Mouse (Mus musculus): ENCODE measurements around the gene Olfr867. TPM values are rescaled to one million over a fixed set of nuclear protein-coding genes. Genes with fewer than 3 reads are reported as not detected.

Olfr867 gene
- not detected for total RNA-seq (2021)
- long read RNA-seq, experiment 1, result 0 reads
- long read RNA-seq, experiment 2, result 0 reads

DNA sequence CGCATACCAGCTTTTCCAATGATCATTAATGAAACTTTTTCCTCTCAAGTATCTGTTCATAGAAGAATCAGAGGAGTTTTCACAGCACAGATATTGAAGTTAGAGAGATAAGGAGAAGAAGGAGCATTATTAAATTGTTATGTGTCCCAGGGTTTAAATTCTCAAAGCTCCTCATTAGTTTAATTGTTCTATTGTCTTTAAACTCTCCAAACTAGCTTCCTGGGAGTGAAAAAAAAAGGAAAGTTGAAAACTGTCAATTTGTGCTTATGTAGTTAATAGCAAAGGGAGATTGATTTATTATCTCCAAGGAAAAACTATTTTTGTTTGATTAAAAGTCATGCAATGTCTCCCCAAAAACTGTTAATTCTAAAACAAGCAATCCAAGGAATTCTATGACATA is at the start of gene Olfr867:
Gene Olfr867, minus strand, starts transcription at position 101 of the 400 bp plus-strand sequence.
- DNase-seq (ENCODE audit: low spot score), result no peak

DNA sequence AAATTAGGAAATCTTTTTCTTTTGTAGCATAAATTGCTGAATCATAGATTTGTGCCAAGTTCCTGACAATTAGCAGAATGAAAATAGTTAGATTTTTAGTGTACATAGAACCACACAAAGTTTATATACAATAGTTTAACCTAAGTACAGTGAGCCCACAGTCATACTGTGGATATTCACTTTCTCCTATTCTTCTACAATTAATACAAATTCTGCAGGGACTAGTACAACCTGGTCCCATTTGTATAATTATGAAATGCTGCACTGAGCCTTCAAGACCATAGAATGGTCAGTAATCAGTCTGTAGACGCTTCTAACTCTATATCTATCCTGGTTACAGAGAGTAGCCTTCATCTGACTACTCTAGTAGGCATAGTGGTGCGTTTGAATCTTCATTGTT is 41.0 kb upstream of the Olfr867 start, which contains the start of gene Olfr868:
Gene Olfr868, plus strand, starts transcription at position 301 of the 400 bp plus-strand sequence.
- no peak for DNase-seq (ENCODE audit: low spot score)

DNA sequence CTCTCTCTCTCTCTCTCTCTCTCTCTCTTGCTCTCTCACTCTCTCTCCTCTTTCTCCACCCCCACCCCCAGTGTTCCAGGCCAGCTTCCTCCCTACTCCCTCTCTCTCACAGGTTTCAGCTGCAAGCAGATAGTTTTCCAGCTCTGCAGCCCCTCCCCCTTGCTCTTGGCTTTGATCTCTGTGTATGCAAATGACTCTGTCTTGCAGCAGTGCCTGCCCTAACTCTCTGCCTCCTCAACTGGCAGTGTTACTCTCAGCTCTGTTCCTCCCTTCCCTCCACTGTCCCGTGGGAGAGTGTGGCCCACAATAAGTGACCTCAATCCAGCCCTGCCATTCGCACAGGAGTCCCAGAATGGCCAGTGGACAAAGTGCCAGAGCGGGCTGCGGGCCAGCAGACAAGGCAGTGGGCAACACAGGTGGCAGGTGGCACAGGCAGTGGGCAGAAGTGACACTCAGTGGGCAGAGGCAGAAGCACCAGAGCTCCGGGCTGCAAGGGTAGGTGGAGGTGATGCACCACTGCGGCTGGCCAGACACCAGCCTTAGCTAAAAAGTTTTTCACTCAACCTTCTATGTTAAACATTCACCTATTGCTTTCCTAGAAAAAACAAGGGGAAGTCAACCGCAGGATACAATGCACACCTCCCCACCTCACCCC is 16.3 kb upstream of the Olfr867 start:
- no peak for DNase-seq (ENCODE audit: low spot score)

DNA sequence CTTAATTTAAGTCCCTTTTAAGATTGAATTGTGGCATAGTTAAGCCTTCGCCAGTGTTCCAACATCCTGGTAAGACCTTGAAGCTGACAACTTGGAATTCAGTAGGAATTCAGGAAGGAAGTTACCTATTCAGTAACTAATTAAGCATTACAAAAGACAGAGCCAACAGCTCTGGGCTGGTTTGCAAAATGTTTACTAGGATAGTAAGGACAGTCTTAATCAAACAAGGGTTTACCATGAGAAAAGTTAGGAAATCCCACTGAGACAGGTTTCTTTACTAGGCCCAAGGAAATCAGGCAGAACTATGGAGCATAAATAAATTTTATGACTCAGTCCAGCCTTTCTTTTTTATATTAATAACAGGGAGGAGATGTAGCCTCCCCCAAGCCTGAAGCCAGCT is 13.9 kb upstream of the Olfr867 start:
- DNase-seq (ENCODE audit: low spot score), result no peak

DNA sequence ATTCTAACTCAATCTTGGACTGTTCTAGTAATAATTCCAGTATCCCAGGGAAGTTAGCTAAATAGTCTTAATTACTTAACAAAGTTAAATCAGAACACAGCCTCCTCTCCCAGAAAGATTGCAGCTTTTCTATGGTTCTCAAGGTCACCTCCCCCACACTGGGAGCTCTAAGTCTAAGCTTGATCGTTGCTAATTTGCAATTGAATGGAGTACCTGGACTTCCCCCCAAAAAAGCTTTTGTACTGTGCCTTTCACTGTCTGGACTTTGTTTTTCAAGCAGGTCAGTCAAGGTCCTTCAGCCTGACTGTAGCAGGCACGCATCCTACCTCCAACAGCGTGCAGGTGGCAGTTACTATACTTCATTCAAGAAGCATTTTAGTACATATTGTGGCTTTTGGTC is 12.9 kb upstream of the Olfr867 start:
- DNase-seq (ENCODE audit: low spot score), result no peak

DNA sequence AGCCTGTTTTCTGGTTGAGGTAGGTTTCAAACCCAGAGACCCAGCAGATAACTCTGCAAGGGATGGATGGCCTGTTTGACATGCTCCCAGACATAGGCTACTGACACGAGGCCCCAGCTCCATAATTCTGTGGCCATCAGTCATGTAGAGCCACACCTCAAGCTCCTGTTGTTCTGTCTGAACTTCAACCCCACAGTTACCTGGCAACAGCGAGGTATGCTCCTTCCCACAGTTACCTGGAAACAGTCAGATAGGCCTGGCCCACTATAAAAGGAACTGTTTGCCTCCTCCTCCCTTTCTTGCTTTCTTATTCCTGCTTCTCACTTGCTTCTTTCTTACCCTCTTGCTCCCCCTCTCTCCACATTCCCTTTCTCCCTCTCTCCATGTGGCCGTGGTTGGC is 9.4 kb downstream of the Olfr867 start:
- DNase-seq (ENCODE audit: low spot score), result no peak

DNA sequence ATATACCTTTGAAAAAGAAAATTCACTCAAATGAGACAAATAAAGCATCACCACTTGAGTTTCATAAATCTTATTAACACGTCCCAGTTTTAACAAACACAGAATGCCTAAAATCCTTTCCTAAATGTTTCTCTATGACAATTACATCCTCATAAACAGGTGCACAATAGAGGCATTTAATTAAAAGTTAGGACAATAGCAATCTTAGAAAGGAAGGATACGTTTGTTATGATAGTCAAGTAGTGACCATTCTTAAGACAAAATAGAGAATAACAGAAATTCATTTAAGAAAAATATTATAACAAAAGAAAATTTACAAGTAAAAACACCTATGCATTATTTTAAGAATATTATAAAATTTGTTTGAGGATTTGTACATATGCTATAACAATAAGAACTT is 29.4 kb downstream of the Olfr867 start, which contains the start of gene Olfr866:
Gene Olfr866, minus strand, starts transcription at position 101 of the 400 bp plus-strand sequence.
- no peak for DNase-seq (ENCODE audit: low spot score)

Small RNA genes within 50 kb of the gene (microRNA-seq; reads per million reads assigned to microRNA genes)
- gene Gm26231, result not detected
- not detected for gene Gm44395

Other genes with a start within 250 kb of the Olfr867 start
- gene Olfr860, start 207.8 kb downstream of the Olfr867 start, total RNA-seq (2021), result not detected
- not detected for gene Olfr862, start 169.6 kb downstream of the Olfr867 start, total RNA-seq (2021)
- not detected for gene Olfr77, start 140.7 kb downstream of the Olfr867 start, total RNA-seq (2021)
- not detected for gene Olfr866, start 29.5 kb downstream of the Olfr867 start, total RNA-seq (2021)
- gene Olfr868, start 41.1 kb upstream of the Olfr867 start, total RNA-seq (2021), result not detected
- gene Olfr869, start 71.4 kb upstream of the Olfr867 start, total RNA-seq (2021), result not detected
- gene Olfr870, start 116.5 kb upstream of the Olfr867 start, total RNA-seq (2021), result not detected
- not detected for gene Olfr871, start 154.6 kb upstream of the Olfr867 start, total RNA-seq (2021)
- gene Olfr872, start 179.6 kb upstream of the Olfr867 start, total RNA-seq (2021), result not detected
- not detected for gene Olfr39, start 224.8 kb upstream of the Olfr867 start, total RNA-seq (2021)
- not detected for gene Olfr873, start 241.0 kb upstream of the Olfr867 start, total RNA-seq (2021)

Measured in gastrocnemius, adult 18-20 months (tissue).